Mouse (Mus musculus) erythroblast, embryonic 14.5 days (primary cell): Measurements from ENCODE around the gene Zfp106. TPM values are rescaled to one million over a fixed set of nuclear protein-coding genes. Genes with fewer than 3 reads are reported as not detected.

Source experiments
- H3K27me3 ChIP-seq: 2 replicates; pipeline ENCODE4 v1.6.1; 2012; ENCODE audit warnings: inconsistent platforms; ENCODE audit not compliant: control insufficient read depth
- H3K36me3 ChIP-seq: 2 replicates; pipeline ENCODE4 v1.6.1; 2012; ENCODE audit warnings: mild to moderate bottlenecking, inconsistent platforms; ENCODE audit not compliant: control insufficient read depth
- H3K4me1 ChIP-seq: 2 replicates; pipeline ENCODE4 v1.6.1; 2012; ENCODE audit warnings: inconsistent platforms; ENCODE audit not compliant: control insufficient read depth
- H3K4me3 ChIP-seq: replicated peaks from 2 replicates; pipeline ENCODE3; 2012; ENCODE audit warnings: moderate library complexity, mild to moderate bottlenecking, inconsistent platforms
- H3K9me3 ChIP-seq: 2 replicates; pipeline ENCODE4 v1.6.1; 2012; ENCODE audit warnings: low read length, inconsistent platforms, mixed read lengths; ENCODE audit not compliant: control insufficient read depth
- GATA1 ChIP-seq: IDR thresholded peaks from 2 replicates; pipeline ENCODE4 v1.6.1; 2012; ENCODE audit warnings: low read length, inconsistent platforms, mixed read lengths
- TAL1 ChIP-seq: IDR thresholded peaks from 3 replicates; pipeline ENCODE4 v1.6.1; 2012; ENCODE audit warnings: low read length, inconsistent platforms, mixed read lengths
- polyA plus RNA-seq: library from polyadenylated mRNA; stranded (reverse); fragments of >175 nt; gene quantifications from 2 replicates; pipeline ENCODE4 v1.2.3, GENCODE M21; 2012

The Zfp106 gene
- polyA plus RNA-seq, 1 experiment: 0.30 TPM

DNA sequence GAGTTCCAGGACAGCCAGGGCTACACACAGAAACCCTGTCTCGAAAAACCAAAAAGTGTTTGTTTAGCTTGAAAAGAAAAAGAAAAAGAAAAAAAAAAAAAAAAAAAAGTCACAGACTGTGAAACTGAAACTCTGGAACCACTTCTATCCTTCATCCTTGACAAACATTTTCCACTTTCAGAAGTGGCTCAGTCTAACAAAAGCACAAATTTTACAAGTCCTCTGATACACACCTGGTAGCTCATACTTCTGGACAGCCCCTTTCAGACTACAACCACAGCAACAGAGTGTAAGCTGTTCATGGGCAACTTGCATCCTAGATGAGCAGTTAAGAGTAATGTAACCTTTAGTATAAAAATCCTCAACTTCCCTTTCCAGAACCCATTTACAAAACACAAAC is 2.1 kb downstream of the Zfp106 start:
- TF ChIP-seq GATA1 (no peak), TAL1 (no peak)
- Histone ChIP-seq H3K9me3 (no peaks in the 10 kb centered on the region), H3K36me3 (peaks cover 2% of the 10 kb centered on the region; the same call in 1 of the 2 replicates), H3K4me1 (peaks cover 36% of the 10 kb centered on the region), H3K27me3 (no peaks in the 10 kb centered on the region), H3K4me3 (no peak overlapping the region)

GRCm38 (mm10) chr2:120558813-120559212 is 4.8 kb downstream of the Zfp106 start:
- Histone ChIP-seq H3K36me3 (peaks cover 16% of the 10 kb centered on the region), H3K4me1 (peaks cover 33% of the 10 kb centered on the region), H3K27me3 (no peaks in the 10 kb centered on the region), H3K9me3 (peaks cover 2% of the 10 kb centered on the region; the same call in 1 of the 2 replicates), H3K4me3 (no peak overlapping the region)
- TF ChIP-seq GATA1 (no peak), TAL1 (no peak)

DNA sequence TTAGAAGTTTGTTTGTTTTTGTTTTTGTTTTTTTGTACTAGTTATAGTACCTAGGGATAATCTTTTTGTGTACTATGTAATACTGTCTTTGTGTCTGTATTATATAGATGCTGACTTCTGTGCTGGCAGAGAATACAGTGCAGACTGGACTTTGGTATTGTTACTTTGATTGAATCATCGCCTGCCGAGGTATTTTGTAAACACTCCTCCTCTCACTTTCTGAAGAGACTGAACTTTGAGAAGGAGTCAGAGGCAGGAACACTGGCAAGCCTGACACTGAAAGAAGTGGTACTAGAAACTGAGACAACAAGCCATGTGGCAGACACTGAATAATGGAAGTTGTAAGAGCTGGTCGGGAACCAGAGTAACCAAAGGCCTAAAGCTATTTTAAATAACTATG is 6.8 kb downstream of the Zfp106 start:
- Histone ChIP-seq H3K4me1 (peaks cover 23% of the 10 kb centered on the region), H3K4me3 (no peak overlapping the region), H3K36me3 (peaks cover 27% of the 10 kb centered on the region), H3K9me3 (peaks cover 2% of the 10 kb centered on the region; the same call in 1 of the 2 replicates), H3K27me3 (no peaks in the 10 kb centered on the region)
- TF ChIP-seq TAL1: no peak
- TF ChIP-seq GATA1: no peak

- Histone ChIP-seq H3K4me3 (no peak overlapping the region), H3K4me1 (no peaks in the 10 kb centered on the region), H3K9me3 (no peaks in the 10 kb centered on the region), H3K36me3 (peaks cover 16% of the 10 kb centered on the region), H3K27me3 (no peaks in the 10 kb centered on the region)
- TF ChIP-seq GATA1: no peak
- no peak for TF ChIP-seq TAL1
Observed at GRCm38 (mm10) chr2:120544732-120545131, 18.9 kb downstream of the Zfp106 start.

- H3K9me3 ChIP-seq: no peaks in the 10 kb centered on the region
Observed at GRCm38 (mm10) chr2:120539778-120540208, 23.9 kb downstream of the Zfp106 start.

GRCm38 (mm10) chr2:120539333-120539732 is 24.3 kb downstream of the Zfp106 start:
- H3K9me3 ChIP-seq: no peaks in the 10 kb centered on the region
- no peak overlapping the region for H3K4me3 ChIP-seq
- H3K36me3 ChIP-seq: peaks cover 19% of the 10 kb centered on the region
- H3K4me1 ChIP-seq: no peaks in the 10 kb centered on the region
- TF ChIP-seq GATA1 (no peak), TAL1 (no peak)
- no peaks in the 10 kb centered on the region for H3K27me3 ChIP-seq

More at GRCm38 (mm10) chr2:120539778-120540208, 23.9 kb downstream of the Zfp106 start:
- Histone ChIP-seq H3K4me3 (no peak overlapping the region), H3K27me3 (no peaks in the 10 kb centered on the region), H3K36me3 (peaks cover 14% of the 10 kb centered on the region), H3K4me1 (no peaks in the 10 kb centered on the region)
- TF ChIP-seq TAL1 (no peak), GATA1 (no peak)

GRCm38 (mm10) chr2:120531223-120531622 is 32.4 kb downstream of the Zfp106 start:
- no peak overlapping the region for H3K4me3 ChIP-seq
- no peaks in the 10 kb centered on the region for H3K27me3 ChIP-seq
- H3K9me3 ChIP-seq: no peaks in the 10 kb centered on the region
- TF ChIP-seq GATA1 (no peak), TAL1 (no peak)
- peaks cover 80% of the 10 kb centered on the region for H3K36me3 ChIP-seq
- no peaks in the 10 kb centered on the region; the same call in 1 of the 2 replicates for H3K4me1 ChIP-seq

DNA sequence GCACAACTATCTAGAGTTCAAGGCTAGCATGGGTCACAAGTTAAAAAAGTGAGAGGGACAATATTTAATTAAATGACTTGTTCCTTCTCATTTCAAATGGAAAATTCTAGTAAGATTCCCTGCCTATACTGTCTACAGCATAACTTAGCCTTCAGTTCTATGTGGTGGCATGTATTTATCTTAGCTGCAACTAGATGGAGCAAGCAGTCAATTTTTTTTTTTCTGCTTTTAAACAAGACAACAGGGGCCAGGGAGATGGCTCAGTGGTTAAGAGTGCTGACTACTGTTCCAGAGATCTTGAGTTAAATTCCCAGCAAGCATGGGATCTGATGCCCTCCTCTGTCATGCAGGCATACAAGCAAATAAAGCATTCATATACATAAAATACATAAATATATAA is 34.1 kb downstream of the Zfp106 start:
- TF ChIP-seq TAL1 (no peak), GATA1 (no peak)
- no peaks in the 10 kb centered on the region for H3K9me3 ChIP-seq
- H3K4me3 ChIP-seq: no peak overlapping the region
- H3K36me3 ChIP-seq: peaks cover 82% of the 10 kb centered on the region
- H3K27me3 ChIP-seq: no peaks in the 10 kb centered on the region
- H3K4me1 ChIP-seq: no peaks in the 10 kb centered on the region; the same call in 1 of the 2 replicates

DNA sequence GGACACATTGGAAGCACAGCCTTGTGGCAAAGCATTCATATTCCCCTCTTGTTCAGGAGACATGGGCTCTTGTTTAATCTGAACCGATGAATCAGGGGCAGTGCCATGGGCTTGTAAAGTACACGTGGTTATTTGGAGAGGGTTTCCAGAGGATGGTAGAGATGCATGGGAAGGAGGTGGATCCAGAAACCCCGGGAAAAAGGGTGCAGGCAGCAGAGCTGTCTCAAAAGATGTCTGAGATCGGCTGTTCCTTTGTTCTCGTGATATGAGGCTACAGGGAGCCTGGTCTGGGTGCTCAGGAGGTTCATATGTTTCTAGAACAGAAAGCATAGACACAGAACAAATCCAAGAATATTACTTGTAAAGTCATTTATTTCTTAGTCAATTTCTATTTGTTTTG is 36.9 kb downstream of the Zfp106 start:
- H3K27me3 ChIP-seq: no peaks in the 10 kb centered on the region
- no peaks in the 10 kb centered on the region for H3K9me3 ChIP-seq
- no peaks in the 10 kb centered on the region; the same call in 1 of the 2 replicates for H3K4me1 ChIP-seq
- no peak overlapping the region for H3K4me3 ChIP-seq
- peaks cover 76% of the 10 kb centered on the region for H3K36me3 ChIP-seq
- TF ChIP-seq TAL1 (no peak), GATA1 (no peak)
